Comparison of ENCODE assay signal across 19 mouse cellular contexts in genomic region chr16:11960691-11961090, GRCm38 (mm10). TPM values are rescaled to one million over a fixed set of nuclear protein-coding genes. Genes with fewer than 3 reads are reported as not detected.
A peak's percentile ranks its signal among the peaks of the same experiment; 100 is the strongest.
DNase-seq lines count a peak whose midpoint lies in the region; TF ChIP-seq lines count a peak whose summit lies in the region.
"Had no signal": no experiment of that assay in that cellular context is flagged by ENCODE, and none has a peak within 500 bp of the region (broad histone marks: within the 10 kb centered on the region; RNA-seq: fewer than 3 reads in every experiment).

No protein-coding gene starts in this region.

- no peak for TF ChIP-seq CTCF in left cerebral cortex, adult 2 months (IDR thresholded peaks at IDR 0.05)

- H3K27ac ChIP-seq in left cerebral cortex, adult 2 months: peak overlapping the region; percentile 70
- H3K27ac ChIP-seq: embryonic facial prominence, embryonic 12.5 days; heart, embryonic 15.5 days; neural tube, embryonic 15.5 days had no signal

- no peak overlapping the region for H3K4me3 ChIP-seq in left cerebral cortex, adult 2 months
- H3K4me3 ChIP-seq: embryonic facial prominence, embryonic 12.5 days; heart, embryonic 15.5 days; myocyte; neural tube, embryonic 15.5 days had no signal

- intact Hi-C loops in left cerebral cortex, adult 2 months (cut with DNase I): loop anchor here (2.0 kb wide), 1 partner anchor 54 kb away; no protein-coding TSS in a partner anchor

- peak in 1 of 2 experiments; percentile 46 for DNase-seq in left cerebral cortex, adult 2 months (ENCODE audit: extremely low spot score in 1 of 2, low spot score in 2 of 2)
- DNase-seq in left cerebral cortex, adult 11 months (ENCODE audit: low spot score): no peak
- DNase-seq in cerebellum, postnatal 25 days: peak; percentile 46 to 66
- DNase-seq in layer of hippocampus, adult 9-11 months: peak; percentile 37
- peak; percentile 24 for DNase-seq in right cerebral cortex, postnatal 4 days
- DNase-seq in embryo, embryonic 10.5 days (ENCODE audit: low spot score): no peak
- no peak for DNase-seq in lung, postnatal 10 days
- DNase-seq: heart, adult 11 months; kidney, adult 18-20 months; kidney, postnatal 25 days; lung, adult 2 months; lung, postnatal 4 days had no signal

RNA-seq across cellular contexts. Expression of gene Shisa9, which starts 23.2 kb away (rescaled TPM):
- 10 to 100 TPM; 53.2 to 61.6 TPM for total RNA-seq in left cerebral cortex, adult 2 months (2021)
- total RNA-seq: common myeloid progenitor, adult 5-6 weeks; ES-E14; hematopoietic stem cell, adult 5-6 weeks had no signal

RNA-seq across cellular contexts. Expression of gene Cpped1, which starts 51.4 kb away (rescaled TPM):
- 10 to 100 TPM; 35.8 to 38.5 TPM for total RNA-seq in left cerebral cortex, adult 2 months (2021)

Comparison
In these comparisons a context has a peak if more than half of its experiments do, and no peak if none do; other contexts are left out.
1. DNase-seq: peak in cerebellum, postnatal 25 days (2 of 2), layer of hippocampus, adult 9-11 months (single experiment) and right cerebral cortex, postnatal 4 days (single experiment); none in left cerebral cortex, adult 11 months (single experiment), embryo, embryonic 10.5 days (single experiment) and lung, postnatal 10 days (single experiment).